Mouse (Mus musculus): ENCODE results near the gene Uncx. TPM values are rescaled to one million over a fixed set of nuclear protein-coding genes. Genes with fewer than 3 reads are reported as not detected.
"Not testable (repeated sequence)": the region's sequence is repeated elsewhere in the genome, so short reads cannot be mapped to it uniquely, and the experiment has no call there.

Gene Uncx
- polyA plus RNA-seq, 1 experiment from 2014 or later = not detected

- WGBS (ENCODE audit: insufficient replicate concordance) = 29% methylated on average over 6 of the region's 6 CpGs
- H3K4me3 ChIP-seq (ENCODE audit: low read depth, low read length); H3K9me3 ChIP-seq (replicated peaks; ENCODE audit: control insufficient read depth, low read length); H3K27ac ChIP-seq (ENCODE audit: low read length); H3K4me2 ChIP-seq (ENCODE audit: low read depth, low read length); H3K9ac ChIP-seq (ENCODE audit: low read depth, low read length); H3K36me3 ChIP-seq (ENCODE audit: control insufficient read depth, insufficient read depth); ATAC-seq (ENCODE audit: low read depth); H3K4me1 ChIP-seq (ENCODE audit: control insufficient read depth, low read depth, low read length): not testable (repeated sequence)
- H3K27me3 ChIP-seq (ENCODE audit: control insufficient read depth, insufficient read depth, low read depth, low read length) = peaks cover 32% of the 10 kb centered on the region
These were observed 47.5 kb downstream of the Uncx start for GRCm38 (mm10) chr5:139590682-139591360.

GRCm38 (mm10) chr5:139592011-139592410, 48.7 kb downstream of the Uncx start:
- no peak for ATAC-seq (ENCODE audit: low read depth)
- Histone ChIP-seq H3K4me1 (ENCODE audit: control insufficient read depth, low read depth, low read length) (no peaks in the 10 kb centered on the region), H3K9me3 (replicated peaks; ENCODE audit: control insufficient read depth, low read length) (no peaks in the 10 kb centered on the region; the same call in 1 of the 2 replicates), H3K9ac (ENCODE audit: low read depth, low read length) (no peak overlapping the region), H3K4me3 (ENCODE audit: low read depth, low read length) (no peak overlapping the region), H3K4me2 (ENCODE audit: low read depth, low read length) (no peak overlapping the region), H3K27me3 (ENCODE audit: control insufficient read depth, insufficient read depth, low read depth, low read length) (peaks cover 23% of the 10 kb centered on the region), H3K27ac (ENCODE audit: low read length) (no peak overlapping the region), H3K36me3 (ENCODE audit: control insufficient read depth, insufficient read depth) (no peaks in the 10 kb centered on the region)
- WGBS (ENCODE audit: insufficient replicate concordance) = 57% methylated on average over 3 of the region's 3 CpGs

GRCm38 (mm10) chr5:139592850-139593249, 49.6 kb downstream of the Uncx start:
- H3K4me3 ChIP-seq (ENCODE audit: low read depth, low read length) = no peak overlapping the region
- H3K4me2 ChIP-seq (ENCODE audit: low read depth, low read length) = no peak overlapping the region
- no peaks in the 10 kb centered on the region for H3K36me3 ChIP-seq (ENCODE audit: control insufficient read depth, insufficient read depth)
- WGBS (ENCODE audit: insufficient replicate concordance) = 50% methylated on average over 3 of the region's 3 CpGs
- ATAC-seq (ENCODE audit: low read depth) = no peak
- no peaks in the 10 kb centered on the region for H3K4me1 ChIP-seq (ENCODE audit: control insufficient read depth, low read depth, low read length)
- no peak overlapping the region for H3K9ac ChIP-seq (ENCODE audit: low read depth, low read length)
- no peak overlapping the region for H3K27ac ChIP-seq (ENCODE audit: low read length)
- H3K27me3 ChIP-seq (ENCODE audit: control insufficient read depth, insufficient read depth, low read depth, low read length) = peaks cover 26% of the 10 kb centered on the region
- H3K9me3 ChIP-seq (replicated peaks; ENCODE audit: control insufficient read depth, low read length) = no peaks in the 10 kb centered on the region

GRCm38 (mm10) chr5:139593746-139594145, 50.5 kb downstream of the Uncx start:
- Histone ChIP-seq H3K4me3 (ENCODE audit: low read depth, low read length) (no peak overlapping the region), H3K9me3 (replicated peaks; ENCODE audit: control insufficient read depth, low read length) (no peaks in the 10 kb centered on the region), H3K36me3 (ENCODE audit: control insufficient read depth, insufficient read depth) (no peaks in the 10 kb centered on the region), H3K27ac (ENCODE audit: low read length) (no peak overlapping the region), H3K4me2 (ENCODE audit: low read depth, low read length) (no peak overlapping the region), H3K4me1 (ENCODE audit: control insufficient read depth, low read depth, low read length) (no peaks in the 10 kb centered on the region), H3K27me3 (ENCODE audit: control insufficient read depth, insufficient read depth, low read depth, low read length) (peaks cover 32% of the 10 kb centered on the region), H3K9ac (ENCODE audit: low read depth, low read length) (no peak overlapping the region)
- ATAC-seq (ENCODE audit: low read depth) = no peak
- WGBS (ENCODE audit: insufficient replicate concordance) = 12% methylated on average over 21 of the region's 21 CpGs

- Histone ChIP-seq H3K4me1 (ENCODE audit: control insufficient read depth, low read depth, low read length) (no peaks in the 10 kb centered on the region), H3K4me2 (ENCODE audit: low read depth, low read length) (no peak overlapping the region), H3K9ac (ENCODE audit: low read depth, low read length) (no peak overlapping the region), H3K9me3 (replicated peaks; ENCODE audit: control insufficient read depth, low read length) (no peaks in the 10 kb centered on the region), H3K27ac (ENCODE audit: low read length) (no peak overlapping the region), H3K36me3 (ENCODE audit: control insufficient read depth, insufficient read depth) (no peaks in the 10 kb centered on the region), H3K4me3 (ENCODE audit: low read depth, low read length) (no peak overlapping the region), H3K27me3 (ENCODE audit: control insufficient read depth, insufficient read depth, low read depth, low read length) (peaks cover 44% of the 10 kb centered on the region)
- WGBS (ENCODE audit: insufficient replicate concordance) = 66% methylated on average over 14 of the region's 14 CpGs
- ATAC-seq (ENCODE audit: low read depth) = no peak
These were observed 51.7 kb downstream of the Uncx start for GRCm38 (mm10) chr5:139595001-139595400.

Other genes starting within 250 kb of the Uncx start
- gene Adap1, start 217.9 kb upstream of the Uncx start, polyA plus RNA-seq (2015; fragmentation: Nextera tagmentation; extraction: Ambion mirVana) = 1.1 and 1.3 TPM in 2 replicates
- gene Cox19, start 192.1 kb upstream of the Uncx start, polyA plus RNA-seq (2015; fragmentation: Nextera tagmentation; extraction: Ambion mirVana) = 42.2 and 48.1 TPM in 2 replicates
- gene Cyp2w1, start 190.9 kb upstream of the Uncx start, polyA plus RNA-seq (2015; fragmentation: Nextera tagmentation; extraction: Ambion mirVana) = 0.42 TPM in 1 of 2 replicates, not detected in the other
- 20.6 and 24.1 TPM in 2 replicates for gene Gpr146, start 165.8 kb upstream of the Uncx start, polyA plus RNA-seq (2015; fragmentation: Nextera tagmentation; extraction: Ambion mirVana)
- 1.2 and 1.6 TPM in 2 replicates for gene C130050O18Rik, start 138.2 kb upstream of the Uncx start, polyA plus RNA-seq (2015; fragmentation: Nextera tagmentation; extraction: Ambion mirVana)
- 0.07 and 0.15 TPM in 2 replicates for gene Gper1, start 120.3 kb upstream of the Uncx start, polyA plus RNA-seq (2015; fragmentation: Nextera tagmentation; extraction: Ambion mirVana)
- gene 3110082I17Rik, start 83.0 kb upstream of the Uncx start, polyA plus RNA-seq (2015; fragmentation: Nextera tagmentation; extraction: Ambion mirVana) = 10.5 and 10.8 TPM in 2 replicates
- 2.3 and 2.7 TPM in 2 replicates for gene Zfand2a, start 58.9 kb upstream of the Uncx start, polyA plus RNA-seq (2015; fragmentation: Nextera tagmentation; extraction: Ambion mirVana)
- 10.4 and 11.1 TPM in 2 replicates for gene Micall2, start 192.8 kb downstream of the Uncx start, polyA plus RNA-seq (2015; fragmentation: Nextera tagmentation; extraction: Ambion mirVana)
- 10.4 and 11.2 TPM in 2 replicates for gene Ints1, start 232.2 kb downstream of the Uncx start, polyA plus RNA-seq (2015; fragmentation: Nextera tagmentation; extraction: Ambion mirVana)
- 43.3 and 44.6 TPM in 2 replicates for gene Mafk, start 248.0 kb downstream of the Uncx start, polyA plus RNA-seq (2015; fragmentation: Nextera tagmentation; extraction: Ambion mirVana)

Measured in liver, embryonic 16.5 days (tissue).